Mouse (Mus musculus) bone marrow macrophage, adult 2 months (primary cell): ENCODE data around the gene Brd2. TPM values are rescaled to one million over a fixed set of nuclear protein-coding genes. Genes with fewer than 3 reads are reported as not detected.

Source experiments
- H3K27ac ChIP-seq: 2 replicates; pipeline ENCODE4 v1.5.1; 2012; ENCODE audit warnings: low read depth, low read length; ENCODE audit not compliant: insufficient read depth
- H3K4me1 ChIP-seq: 2 replicates; pipeline ENCODE4 v1.6.1; 2012; ENCODE audit warnings: low read length; ENCODE audit not compliant: control insufficient read depth, insufficient read depth
- H3K4me3 ChIP-seq: 2 replicates; pipeline ENCODE4 v1.5.1; 2012; ENCODE audit warnings: mild to moderate bottlenecking, low read length, moderate library complexity; ENCODE audit not compliant: insufficient read depth
- CTCF ChIP-seq: IDR thresholded peaks from 2 replicates; pipeline ENCODE4 v1.5.1; 2012; ENCODE audit warnings: low read depth, mild to moderate bottlenecking, low read length, moderate library complexity
- POLR2A ChIP-seq: IDR thresholded peaks from 2 replicates; pipeline ENCODE4 v1.6.1; 2012; ENCODE audit warnings: mild to moderate bottlenecking, low read depth, low read length, borderline replicate concordance
- polyA plus RNA-seq: library from polyadenylated mRNA; stranded (reverse); fragments of >200 nt; gene quantifications from 2 replicates; pipeline ENCODE4 v1.2.4, GENCODE M21; 2012; ENCODE audit not compliant: missing spikeins, insufficient read depth, insufficient read length

Brd2 gene
- polyA plus RNA-seq, 1 experiment: 185 TPM

DNA sequence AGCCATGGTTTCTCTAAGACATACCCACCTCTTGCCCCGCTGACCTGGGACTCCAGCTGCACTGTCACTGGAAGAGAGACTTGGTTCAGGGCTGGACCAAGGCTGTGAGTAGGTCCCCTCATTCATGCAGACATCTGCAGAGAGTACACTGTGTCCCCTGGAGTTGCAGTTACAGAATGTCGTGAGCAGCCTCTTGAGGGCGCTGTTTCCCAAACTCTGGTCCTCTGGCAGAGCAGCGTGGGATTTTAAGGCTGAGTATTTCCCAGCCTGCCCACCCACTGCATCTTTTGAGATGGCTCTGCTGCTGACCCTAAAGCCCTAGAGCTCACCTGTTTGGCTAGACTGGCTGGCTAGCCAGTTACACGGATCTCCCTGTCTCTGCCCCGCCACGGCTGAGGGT lies 31.5 kb downstream of the Brd2 start:
- TF ChIP-seq POLR2A (no peak), CTCF (peak; percentile 59; the same call in 1 of the 2 replicates)
- no peak overlapping the region for H3K27ac ChIP-seq
- H3K4me3 ChIP-seq: no peak overlapping the region
- H3K4me1 ChIP-seq: peaks cover 19% of the 10 kb centered on the region

DNA sequence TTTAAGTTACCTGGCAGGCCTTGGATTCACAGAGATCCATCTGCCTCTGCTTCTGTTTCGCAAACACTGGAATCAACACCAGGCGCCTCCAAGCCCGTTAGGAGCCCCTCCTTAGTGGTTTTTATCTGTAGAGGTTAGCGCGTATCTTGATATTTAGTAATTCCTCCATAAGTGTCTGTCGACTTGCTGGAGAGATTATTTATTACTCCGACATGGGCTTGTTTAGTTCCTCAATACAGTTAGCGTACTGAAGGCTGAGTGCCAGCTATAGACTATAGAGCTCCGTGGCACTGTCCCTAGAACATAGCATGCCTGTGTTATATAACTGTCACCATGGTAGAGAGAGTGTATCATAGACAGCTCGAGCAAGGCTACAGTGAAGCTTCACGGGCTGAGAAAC lies 34.3 kb downstream of the Brd2 start:
- no peak overlapping the region for H3K27ac ChIP-seq
- no peak for TF ChIP-seq POLR2A
- no peak for TF ChIP-seq CTCF
- H3K4me3 ChIP-seq: no peak overlapping the region
- H3K4me1 ChIP-seq: peaks cover 18% of the 10 kb centered on the region

DNA sequence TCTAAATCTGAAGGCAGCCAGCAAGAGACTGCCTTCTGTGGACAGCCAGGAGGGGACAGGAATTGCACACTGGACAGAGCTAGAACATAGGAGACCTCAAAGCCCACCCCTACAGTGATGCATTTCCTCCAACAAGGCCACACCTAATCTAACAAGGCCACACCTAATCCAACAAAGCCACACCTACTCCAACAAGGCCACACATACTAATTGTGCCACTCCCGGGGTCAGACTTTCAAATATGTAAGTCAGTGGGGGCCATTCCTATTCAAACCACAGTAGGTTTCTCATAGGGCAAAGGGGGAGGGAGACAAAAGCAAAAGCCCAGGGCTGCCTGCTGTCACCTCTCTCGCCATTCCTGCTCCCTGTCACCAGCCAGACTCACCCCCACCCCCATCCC lies 35.0 kb downstream of the Brd2 start:
- Histone ChIP-seq H3K27ac (no peak overlapping the region), H3K4me3 (no peak overlapping the region), H3K4me1 (peaks cover 12% of the 10 kb centered on the region)
- TF ChIP-seq POLR2A (no peak), CTCF (no peak)

DNA sequence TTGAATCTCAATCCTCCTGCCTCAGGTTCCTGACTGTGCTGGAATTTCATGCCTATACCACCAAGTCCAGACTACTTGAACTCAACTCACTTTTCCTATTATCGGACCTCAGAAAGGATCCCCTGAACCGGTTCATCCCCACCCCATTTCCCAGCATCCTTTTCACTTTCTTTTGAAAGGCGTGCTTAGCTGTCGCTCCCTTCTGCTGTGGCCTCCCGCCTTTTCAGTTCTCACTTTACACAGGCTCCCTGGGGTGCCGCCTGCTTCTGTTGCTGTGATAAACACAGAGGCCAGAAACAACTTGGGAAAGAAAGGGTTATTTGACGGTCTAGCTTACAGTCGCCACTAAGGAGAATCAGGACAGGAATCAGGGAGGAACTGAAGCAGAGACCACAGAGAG lies 39.3 kb downstream of the Brd2 start:
- Histone ChIP-seq H3K4me1 (peaks cover 2% of the 10 kb centered on the region), H3K27ac (no peak overlapping the region), H3K4me3 (no peak overlapping the region)
- no peak for TF ChIP-seq CTCF
- TF ChIP-seq POLR2A: no peak

DNA sequence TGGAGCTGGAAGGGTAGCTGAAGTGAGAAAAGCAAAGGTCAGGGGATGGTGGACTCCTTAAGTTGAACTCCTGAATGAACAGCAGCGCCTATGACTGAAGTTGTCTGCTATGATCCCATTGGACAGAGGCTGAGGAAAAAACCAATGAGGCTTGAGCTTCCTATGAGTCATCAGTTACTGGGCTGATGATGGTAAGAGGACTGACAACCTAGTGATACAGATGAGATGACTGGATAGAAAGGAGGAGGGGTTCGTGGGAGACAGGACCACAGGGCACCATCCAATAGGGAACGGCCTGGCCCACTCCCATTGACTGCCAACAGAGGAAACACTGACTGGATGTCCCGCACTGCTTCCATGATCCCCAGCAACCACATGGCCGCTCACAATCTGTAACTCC lies 42.8 kb downstream of the Brd2 start:
- Histone ChIP-seq H3K4me1 (no peaks in the 10 kb centered on the region), H3K4me3 (no peak overlapping the region)
- TF ChIP-seq POLR2A: no peak
- no peak for TF ChIP-seq CTCF

DNA sequence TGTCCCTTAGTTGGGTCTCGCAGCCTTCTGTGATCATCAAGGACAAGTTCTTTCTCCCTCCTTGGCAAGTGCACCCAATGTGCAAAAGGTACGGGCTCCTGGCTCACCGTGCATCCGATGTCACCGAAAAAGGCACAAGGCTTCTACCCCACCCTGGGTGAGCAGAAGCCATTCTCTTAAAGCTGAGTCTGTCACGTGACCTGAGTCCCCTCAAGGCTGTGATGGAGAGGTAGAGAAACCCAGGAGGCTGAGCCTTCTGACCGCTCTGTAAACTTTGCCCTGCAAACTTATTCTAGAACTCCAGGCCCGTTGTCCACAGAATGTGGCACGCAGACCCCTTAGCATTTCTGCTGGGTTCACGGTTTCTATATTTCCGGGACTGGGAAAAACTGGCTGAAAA lies 43.4 kb downstream of the Brd2 start:
- Histone ChIP-seq H3K4me1 (no peaks in the 10 kb centered on the region), H3K27ac (no peak overlapping the region), H3K4me3 (no peak overlapping the region)
- TF ChIP-seq CTCF (no peak), POLR2A (no peak)

More for the DNA sequence above, 42.8 kb downstream of the Brd2 start:
- H3K27ac ChIP-seq: no peak overlapping the region

DNA sequence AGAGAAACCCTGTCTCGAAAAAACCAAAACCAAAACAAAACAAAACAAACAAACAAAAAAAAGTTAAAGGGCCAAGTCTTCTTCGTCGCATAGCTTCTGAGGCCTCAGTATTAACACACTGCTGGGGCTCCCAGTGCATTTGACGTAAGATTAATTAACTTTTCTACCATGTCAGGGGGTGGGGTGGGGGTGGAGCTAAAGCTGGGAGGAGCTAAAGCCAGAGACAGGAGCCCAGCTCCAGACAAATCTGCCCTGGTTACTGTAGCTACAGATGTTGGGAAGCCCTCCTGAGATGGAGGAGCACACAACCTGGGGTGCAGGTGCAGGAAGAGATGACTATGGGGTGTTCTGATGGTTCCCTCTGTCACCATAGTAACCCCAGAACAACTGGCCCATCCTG lies 44.3 kb downstream of the Brd2 start:
- H3K27ac ChIP-seq: no peak overlapping the region

DNA sequence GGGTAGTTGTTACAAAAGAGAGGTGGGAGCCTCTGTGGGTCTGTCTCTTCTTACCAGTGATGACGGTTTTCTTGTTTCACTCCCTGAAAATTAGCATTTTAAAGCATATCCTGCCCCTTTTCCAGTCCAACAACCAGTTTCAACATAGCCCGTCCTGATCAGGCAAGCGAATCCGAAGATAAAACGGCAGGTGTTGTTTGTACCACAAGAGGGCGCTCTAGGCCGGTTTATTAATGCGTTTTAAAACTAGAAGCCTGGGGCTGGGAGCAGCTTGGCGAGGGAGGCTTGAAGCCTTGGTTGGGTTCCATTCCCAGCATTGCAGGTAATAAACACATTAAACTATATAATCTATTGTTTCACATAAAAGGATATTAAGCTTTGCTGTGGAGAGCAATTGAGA lies 44.9 kb downstream of the Brd2 start:
- TF ChIP-seq CTCF: peak; percentile 63
- no peak for TF ChIP-seq POLR2A
- Histone ChIP-seq H3K27ac (no peak overlapping the region), H3K4me1 (peaks cover 3% of the 10 kb centered on the region), H3K4me3 (no peak overlapping the region)

More for the DNA sequence above, 44.3 kb downstream of the Brd2 start:
- no peaks in the 10 kb centered on the region for H3K4me1 ChIP-seq
- no peak overlapping the region for H3K4me3 ChIP-seq
- TF ChIP-seq CTCF (no peak), POLR2A (no peak)

DNA sequence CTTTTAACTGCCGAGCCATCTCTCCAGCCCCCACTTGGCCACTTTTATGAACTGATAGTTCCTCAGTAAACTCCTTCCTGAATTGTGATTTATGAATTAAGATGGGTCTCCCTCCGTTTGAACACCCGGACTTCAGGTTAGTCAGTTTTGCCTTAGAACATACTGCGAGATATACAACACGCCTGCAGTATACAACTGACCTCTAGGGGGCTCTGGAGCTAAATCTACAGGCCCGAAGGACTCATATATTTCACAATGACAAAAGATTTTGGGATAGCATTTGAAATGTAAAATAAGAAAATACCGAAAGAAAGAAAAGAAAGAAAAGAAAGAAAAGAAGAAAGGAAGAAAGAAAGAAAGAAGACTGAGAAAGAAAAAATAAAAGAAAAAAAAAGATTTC lies 47.2 kb downstream of the Brd2 start:
- Histone ChIP-seq H3K27ac (no peak overlapping the region), H3K4me1 (peaks cover 12% of the 10 kb centered on the region), H3K4me3 (no peak overlapping the region)
- TF ChIP-seq CTCF (no peak), POLR2A (no peak)

DNA sequence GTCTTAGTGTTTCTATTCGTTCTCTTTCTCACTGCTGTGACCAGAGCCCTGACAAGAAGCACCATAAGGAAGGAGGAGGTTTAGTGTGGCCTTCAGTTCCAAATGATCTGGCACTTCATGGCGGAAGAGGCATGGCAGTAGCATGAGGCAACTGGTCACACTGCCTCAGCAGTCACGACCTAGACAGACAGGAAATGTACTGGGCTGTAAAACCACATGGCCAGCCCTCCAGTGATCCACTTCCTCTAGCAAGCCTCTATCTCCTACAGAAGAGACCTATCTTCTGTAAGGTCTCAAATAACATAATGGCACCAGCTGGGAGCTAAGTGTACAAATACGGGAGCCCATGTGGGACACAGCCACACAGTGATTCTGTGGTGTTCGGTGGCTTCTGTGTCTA lies 50.3 kb downstream of the Brd2 start:
- TF ChIP-seq CTCF: no peak
- TF ChIP-seq POLR2A: no peak
- Histone ChIP-seq H3K4me3 (no peak overlapping the region), H3K27ac (peak overlapping the region; percentile 52), H3K4me1 (peaks cover 14% of the 10 kb centered on the region)

DNA sequence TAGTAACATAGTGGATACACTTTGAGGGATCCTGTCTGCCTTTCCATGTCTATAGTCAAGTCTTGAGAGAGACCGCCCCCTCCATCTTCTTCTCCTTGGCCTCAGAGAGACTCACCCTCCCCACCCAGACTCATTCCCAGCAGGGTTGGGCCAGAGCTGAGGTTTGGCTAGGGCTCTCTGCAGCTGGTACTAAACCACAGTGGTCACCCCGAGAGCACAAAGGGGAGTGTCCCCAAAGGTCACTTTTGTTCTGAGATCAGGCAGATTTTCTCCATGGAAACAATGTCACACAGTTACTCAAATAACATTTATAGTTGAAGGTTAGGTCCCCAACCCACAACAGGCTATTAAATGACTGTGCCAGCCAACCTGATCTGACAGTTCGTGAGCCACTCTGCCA lies 53.6 kb downstream of the Brd2 start:
- Histone ChIP-seq H3K4me3 (no peak overlapping the region), H3K27ac (no peak overlapping the region), H3K4me1 (peaks cover 14% of the 10 kb centered on the region)
- TF ChIP-seq POLR2A (no peak), CTCF (no peak)

Other genes with a start within 250 kb of the Brd2 start
- gene Gm7029, start 248.8 kb downstream of the Brd2 start, polyA plus RNA-seq: not detected in 2 replicates
- gene Kifc1, start 232.0 kb downstream of the Brd2 start, polyA plus RNA-seq: 35.5 and 36.3 TPM in 2 replicates
- gene Platr17, start 217.5 kb downstream of the Brd2 start, polyA plus RNA-seq: 3.5 and 6.4 TPM in 2 replicates
- 58.1 and 69.3 TPM in 2 replicates for gene Daxx, start 213.2 kb downstream of the Brd2 start, polyA plus RNA-seq
- gene Tapbp, start 206.7 kb downstream of the Brd2 start, polyA plus RNA-seq: 389 and 454 TPM in 2 replicates
- 21.8 and 24.0 TPM in 2 replicates for gene Zbtb22, start 206.7 kb downstream of the Brd2 start, polyA plus RNA-seq
- 209 and 216 TPM in 2 replicates for gene Rgl2, start 193.1 kb downstream of the Brd2 start, polyA plus RNA-seq
- 54.1 and 54.9 TPM in 2 replicates for gene Pfdn6, start 182.3 kb downstream of the Brd2 start, polyA plus RNA-seq
- gene Wdr46, start 182.0 kb downstream of the Brd2 start, polyA plus RNA-seq: 10.1 and 10.2 TPM in 2 replicates
- gene B3galt4, start 171.1 kb downstream of the Brd2 start, polyA plus RNA-seq: 8.3 and 8.7 TPM in 2 replicates
- 41.3 and 49.7 TPM in 2 replicates for gene Vps52, start 166.8 kb downstream of the Brd2 start, polyA plus RNA-seq
- gene Rps18, start 166.6 kb downstream of the Brd2 start, polyA plus RNA-seq: 1,144 and 1,230 TPM in 2 replicates
- 2,635 and 2,812 TPM in 2 replicates for gene H2-K1, start 122.3 kb downstream of the Brd2 start, polyA plus RNA-seq
- 22.8 and 22.9 TPM in 2 replicates for gene Ring1, start 98.0 kb downstream of the Brd2 start, polyA plus RNA-seq
- gene H2-Ke6, start 94.6 kb downstream of the Brd2 start, polyA plus RNA-seq: 64.2 and 78.0 TPM in 2 replicates
- gene Slc39a7, start 91.0 kb downstream of the Brd2 start, polyA plus RNA-seq: 62.3 and 70.1 TPM in 2 replicates
- gene Rxrb, start 90.8 kb downstream of the Brd2 start, polyA plus RNA-seq: 50.2 and 51.9 TPM in 2 replicates
- gene Col11a2, start 83.2 kb downstream of the Brd2 start, polyA plus RNA-seq: 0.51 and 0.61 TPM in 2 replicates
- gene H2-Oa, start 30.3 kb downstream of the Brd2 start, polyA plus RNA-seq: 0.88 TPM in 1 of 2 replicates, not detected in the other
- 206 and 214 TPM in 2 replicates for gene H2-DMa, start 3.1 kb downstream of the Brd2 start, polyA plus RNA-seq
- 3.0 and 4.9 TPM in 2 replicates for gene H2-DMb2, start 20.7 kb upstream of the Brd2 start, polyA plus RNA-seq
- gene H2-DMb1, start 30.4 kb upstream of the Brd2 start, polyA plus RNA-seq: 232 and 258 TPM in 2 replicates
- gene Tap1, start 64.9 kb upstream of the Brd2 start, polyA plus RNA-seq: 56.2 and 60.8 TPM in 2 replicates
- 134 TPM in 2 replicates for gene Psmb9, start 65.1 kb upstream of the Brd2 start, polyA plus RNA-seq
- 201 and 204 TPM in 2 replicates for gene Psmb8, start 75.1 kb upstream of the Brd2 start, polyA plus RNA-seq
- 51.8 and 56.6 TPM in 2 replicates for gene Tap2, start 80.9 kb upstream of the Brd2 start, polyA plus RNA-seq
- 1.9 and 2.0 TPM in 2 replicates for gene H2-Ob, start 116.3 kb upstream of the Brd2 start, polyA plus RNA-seq
- 1,609 and 1,701 TPM in 2 replicates for gene H2-Ab1, start 135.1 kb upstream of the Brd2 start, polyA plus RNA-seq
- 2,467 and 2,568 TPM in 2 replicates for gene H2-Aa, start 165.2 kb upstream of the Brd2 start, polyA plus RNA-seq
- 1,267 and 1,387 TPM in 2 replicates for gene H2-Eb1, start 183.2 kb upstream of the Brd2 start, polyA plus RNA-seq
- 0.31 TPM in 1 of 2 replicates, not detected in the other for gene H2-Eb2, start 203.0 kb upstream of the Brd2 start, polyA plus RNA-seq
- gene Btnl2, start 232.2 kb upstream of the Brd2 start, polyA plus RNA-seq: 0.41 and 0.71 TPM in 2 replicates